Mouse (Mus musculus): Measurements from ENCODE around the gene Eif4e1b. TPM values are rescaled to one million over a fixed set of nuclear protein-coding genes. Genes with fewer than 3 reads are reported as not detected.
A peak's percentile ranks its signal among the peaks of the same experiment; 100 is the strongest.

Gene Eif4e1b
- total RNA-seq, 4 experiments from 2014 or later, result not detected

- DNase-seq, result no peak
Measured at GRCm38 (mm10) chr13:54803010-54803409, 19.2 kb downstream of the Eif4e1b start.

- DNase-seq, result no peak
Measured at GRCm38 (mm10) chr13:54805134-54805838, 21.5 kb downstream of the Eif4e1b start.

- DNase-seq, result no peak
Measured at GRCm38 (mm10) chr13:54806434-54806976, 22.7 kb downstream of the Eif4e1b start.

GRCm38 (mm10) chr13:54808067-54808466 lies 24.3 kb downstream of the Eif4e1b start:
- DNase-seq, result no peak

GRCm38 (mm10) chr13:54811476-54811875 lies 27.7 kb downstream of the Eif4e1b start:
- no peak for DNase-seq

GRCm38 (mm10) chr13:54813381-54813780 lies 29.6 kb downstream of the Eif4e1b start:
- no peak for DNase-seq

- DNase-seq, result no peak
Measured at GRCm38 (mm10) chr13:54818399-54819254, 34.8 kb downstream of the Eif4e1b start.

GRCm38 (mm10) chr13:54821106-54821505 lies 37.3 kb downstream of the Eif4e1b start:
- DNase-seq, result no peak

- DNase-seq, result no peak
Measured at GRCm38 (mm10) chr13:54821931-54822330, 38.1 kb downstream of the Eif4e1b start.

GRCm38 (mm10) chr13:54824111-54824931 lies 40.5 kb downstream of the Eif4e1b start:
- no peak for DNase-seq

GRCm38 (mm10) chr13:54827992-54828391 lies 44.2 kb downstream of the Eif4e1b start:
- no peak for DNase-seq

- peak; percentile 19 for DNase-seq
Measured at GRCm38 (mm10) chr13:54828508-54828907, 44.7 kb downstream of the Eif4e1b start.

GRCm38 (mm10) chr13:54829450-54829849 lies 45.7 kb downstream of the Eif4e1b start:
- no peak for DNase-seq

- no peak for DNase-seq
Measured at GRCm38 (mm10) chr13:54836351-54837030, 52.7 kb downstream of the Eif4e1b start.

- DNase-seq, result no peak
Measured at GRCm38 (mm10) chr13:54837061-54837460, 53.3 kb downstream of the Eif4e1b start.

GRCm38 (mm10) chr13:54837471-54837889 lies 53.7 kb downstream of the Eif4e1b start:
- DNase-seq, result no peak

Other genes starting within 250 kb of the Eif4e1b start
- 100 to 1,000 TPM; 162 to 193 (median 173) TPM for gene 4833439L19Rik, start 218.6 kb upstream of the Eif4e1b start, total RNA-seq (2022)
- gene Arl10, start 209.0 kb upstream of the Eif4e1b start, total RNA-seq (2022), result 10 to 100 TPM; 55.4 to 77.4 (median 62.0) TPM
- gene Nop16, start 193.9 kb upstream of the Eif4e1b start, total RNA-seq (2022), result 10 to 100 TPM; 45.5 to 56.7 (median 51.8) TPM
- gene Higd2a, start 193.8 kb upstream of the Eif4e1b start, total RNA-seq (2022), result 100 to 1,000 TPM; 214 to 224 (median 218) TPM
- gene Cltb, start 172.7 kb upstream of the Eif4e1b start, total RNA-seq (2022), result 100 to 1,000 TPM in 2 of 4 experiments, 10 to 100 TPM in 2; 79.4 to 163 (median 115) TPM
- 10 to 100 TPM; 77.1 to 94.3 (median 86.7) TPM for gene Faf2, start 162.2 kb upstream of the Eif4e1b start, total RNA-seq (2022)
- 100 to 1,000 TPM; 117 to 123 (median 122) TPM for gene Rnf44, start 90.1 kb upstream of the Eif4e1b start, total RNA-seq (2022)
- not detected for gene Cdhr2, start 82.5 kb upstream of the Eif4e1b start, total RNA-seq (2022)
- 1 to 10 TPM; 4.0 to 6.4 (median 4.2) TPM for gene Gprin1, start 34.1 kb upstream of the Eif4e1b start, total RNA-seq (2022)
- 1 to 10 TPM; 1.8 to 5.6 (median 3.5) TPM for gene Sncb, start 17.4 kb upstream of the Eif4e1b start, total RNA-seq (2022)
- gene Tspan17, start 5.4 kb downstream of the Eif4e1b start, total RNA-seq (2022), result 10 to 100 TPM; 38.8 to 45.1 (median 41.8) TPM
- 10 to 100 TPM in 2 of 4 experiments, 1 to 10 TPM in 2; 7.6 to 14.6 (median 11.4) TPM for gene Unc5a, start 165.4 kb downstream of the Eif4e1b start, total RNA-seq (2022)
- 1 to 10 TPM; 1.1 to 4.0 (median 2.6) TPM for gene Hk3, start 237.4 kb downstream of the Eif4e1b start, total RNA-seq (2022)